Mouse (Mus musculus) thymus, postnatal 4 days (tissue): ENCODE results near the gene Sergef.
A peak's percentile ranks its signal among the peaks of the same experiment; 100 is the strongest.

Experiments
- DNase-seq: peaks from one replicate; pipeline ENCODE4 v3.0.0; 2021

Gene Sergef

GRCm38 (mm10) chr7:46397732-46398333, 241.8 kb downstream of the Sergef start:
- no peak for DNase-seq

- peak; percentile 71 for DNase-seq
These were observed 242.5 kb downstream of the Sergef start for GRCm38 (mm10) chr7:46396928-46397731.

- peak; percentile 85 for DNase-seq
These were observed 243.2 kb downstream of the Sergef start, which contains the start of gene Kcnc1 for GRCm38 (mm10) chr7:46396231-46396927. TSS of gene Kcnc1 (plus strand) at chr7:46396497.

- no peak for DNase-seq
These were observed 244.0 kb downstream of the Sergef start for GRCm38 (mm10) chr7:46395571-46395970.

GRCm38 (mm10) chr7:46394933-46395332, 244.7 kb downstream of the Sergef start:
- DNase-seq: no peak

- no peak for DNase-seq
These were observed 245.7 kb downstream of the Sergef start for GRCm38 (mm10) chr7:46393718-46394511.
